Mouse (Mus musculus) gastrocnemius, postnatal 36 days (tissue): ENCODE results near the gene Dhrs13. TPM values are rescaled to one million over a fixed set of nuclear protein-coding genes. Genes with fewer than 3 reads are reported as not detected.
"Not testable (repeated sequence)": the region's sequence is repeated elsewhere in the genome, so short reads cannot be mapped to it uniquely, and the experiment has no call there.

Experiments
- DNase-seq, 2 experiments: peaks; one replicate each; pipeline ENCODE4 v3.0.0; 2022
- intact Hi-C: fragments of 180-260 bp; cut with DNase I; formaldehyde crosslinking; loops from one replicate; pipeline ENCODE4 v1.15.1; 2025
- total RNA-seq, 2 experiments: library from RNA; stranded (reverse); gene quantifications; 2 replicates each; pipeline ENCODE4 v1.2.3; 2021

Gene Dhrs13
- total RNA-seq, 2 experiments from 2014 or later, result 0.94 to 1.9 TPM

GRCm38 (mm10) chr11:78037831-78038752, 6.0 kb downstream of the Dhrs13 start, which contains the start of gene Flot2:
Flot2 (plus strand) TSS chr11:78037931.
- intact Hi-C loops, result loop anchor here (5.0 kb wide), 1 partner anchor 51 kb away; no protein-coding TSS in a partner anchor
- DNase-seq, result peak; percentile 38 to 50

- DNase-seq, result no peak
- intact Hi-C loops, result no loop called here
These were observed 8.8 kb downstream of the Dhrs13 start for GRCm38 (mm10) chr11:78040878-78041277.

- DNase-seq, intact Hi-C loops: not testable (repeated sequence)
These were observed 10.3 kb downstream of the Dhrs13 start for GRCm38 (mm10) chr11:78042290-78042870.

- DNase-seq, result peak; percentile 82 to 86
- intact Hi-C loops, result no loop called here
These were observed 12.7 kb downstream of the Dhrs13 start for GRCm38 (mm10) chr11:78044758-78045251.

- DNase-seq, intact Hi-C loops: not testable (repeated sequence)
These were observed 16.6 kb downstream of the Dhrs13 start for GRCm38 (mm10) chr11:78048637-78049036.

GRCm38 (mm10) chr11:78053078-78053477, 21.0 kb downstream of the Dhrs13 start:
- intact Hi-C loops, result no loop called here
- no peak for DNase-seq

- DNase-seq, result no peak
- intact Hi-C loops, result no loop called here
These were observed 24.9 kb downstream of the Dhrs13 start for GRCm38 (mm10) chr11:78056946-78057345.

GRCm38 (mm10) chr11:78059833-78060757, 28.0 kb downstream of the Dhrs13 start:
- peak; percentile 48 to 80 for DNase-seq
- intact Hi-C loops, result loop anchor here (2.0 kb wide), 1 partner anchor 119 kb away; no protein-coding TSS in a partner anchor

- intact Hi-C loops, result no loop called here
- DNase-seq, result no peak
These were observed 30.5 kb downstream of the Dhrs13 start for GRCm38 (mm10) chr11:78062563-78062962.

GRCm38 (mm10) chr11:78065906-78066305, 33.8 kb downstream of the Dhrs13 start:
- no peak for DNase-seq
- intact Hi-C loops, result no loop called here

GRCm38 (mm10) chr11:78066641-78067040, 34.6 kb downstream of the Dhrs13 start:
- no peak for DNase-seq
- intact Hi-C loops, result no loop called here

GRCm38 (mm10) chr11:78067566-78067965, 35.5 kb downstream of the Dhrs13 start:
- DNase-seq, result no peak
- intact Hi-C loops, result no loop called here

GRCm38 (mm10) chr11:78069130-78069529, 37.0 kb downstream of the Dhrs13 start:
- no peak for DNase-seq
- intact Hi-C loops, result no loop called here

- intact Hi-C loops, result no loop called here
- DNase-seq, result no peak
These were observed 37.6 kb downstream of the Dhrs13 start for GRCm38 (mm10) chr11:78069646-78070045.

- DNase-seq, result no peak
- intact Hi-C loops, result no loop called here
These were observed 39.9 kb downstream of the Dhrs13 start for GRCm38 (mm10) chr11:78071938-78072337.

- intact Hi-C loops, result no loop called here
- no peak for DNase-seq
These were observed 40.5 kb downstream of the Dhrs13 start for GRCm38 (mm10) chr11:78072425-78073130.

GRCm38 (mm10) chr11:78073577-78074276, 41.6 kb downstream of the Dhrs13 start:
- no peak for DNase-seq
- intact Hi-C loops, result no loop called here

- intact Hi-C loops, result no loop called here
- no peak for DNase-seq
These were observed 42.2 kb downstream of the Dhrs13 start for GRCm38 (mm10) chr11:78074277-78074652.

- intact Hi-C loops, result no loop called here
- no peak for DNase-seq
These were observed 42.6 kb downstream of the Dhrs13 start for GRCm38 (mm10) chr11:78074666-78075065.
